Mouse (Mus musculus): ENCODE data around the gene Ankrd13b.

The Ankrd13b gene

GRCm38 (mm10) chr11:77508068-77509021 lies 18.9 kb upstream of the Ankrd13b start:
- DNase-seq = peak; percentile 81

DNA sequence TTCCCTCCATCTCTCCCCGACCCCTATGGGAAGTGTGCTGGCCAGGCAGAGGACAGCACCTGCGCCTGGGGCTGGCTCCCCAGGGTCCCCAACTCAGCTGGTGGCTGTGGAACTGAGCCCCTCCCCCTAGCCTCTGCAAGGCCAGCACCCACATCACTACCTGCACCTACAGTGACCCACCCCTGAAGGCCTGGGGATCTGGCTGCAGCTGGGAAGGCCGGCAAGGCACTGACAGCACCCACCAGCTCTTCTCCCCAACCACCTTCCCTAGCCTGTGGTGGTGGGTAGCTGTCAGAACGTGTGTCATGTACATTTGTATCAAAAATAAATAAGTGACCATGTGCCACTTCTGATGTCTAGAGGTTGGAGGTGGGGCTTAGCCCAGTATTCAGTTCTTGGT lies 17.9 kb upstream of the Ankrd13b start:
- DNase-seq = no peak

DNA sequence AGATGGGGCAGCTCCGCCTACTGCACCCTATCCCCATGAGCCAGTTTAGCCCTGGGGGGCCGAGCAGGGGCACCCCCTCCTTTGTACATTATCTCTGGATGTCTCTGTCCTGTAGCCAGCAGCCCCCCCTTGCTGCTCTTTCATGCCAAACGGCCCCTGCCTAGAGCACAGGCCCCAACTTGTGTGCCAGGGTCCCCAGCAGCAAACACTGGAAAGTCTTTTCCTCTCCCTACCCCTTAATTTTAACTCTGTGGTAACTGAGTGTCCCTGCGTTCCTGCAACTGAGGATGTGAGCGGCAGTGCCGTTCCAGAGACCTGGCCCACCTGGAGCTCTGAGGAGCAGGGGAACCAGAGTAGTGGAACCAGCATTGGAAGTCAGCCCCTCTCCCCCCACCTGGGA lies 17.5 kb upstream of the Ankrd13b start:
- no peak for DNase-seq

DNA sequence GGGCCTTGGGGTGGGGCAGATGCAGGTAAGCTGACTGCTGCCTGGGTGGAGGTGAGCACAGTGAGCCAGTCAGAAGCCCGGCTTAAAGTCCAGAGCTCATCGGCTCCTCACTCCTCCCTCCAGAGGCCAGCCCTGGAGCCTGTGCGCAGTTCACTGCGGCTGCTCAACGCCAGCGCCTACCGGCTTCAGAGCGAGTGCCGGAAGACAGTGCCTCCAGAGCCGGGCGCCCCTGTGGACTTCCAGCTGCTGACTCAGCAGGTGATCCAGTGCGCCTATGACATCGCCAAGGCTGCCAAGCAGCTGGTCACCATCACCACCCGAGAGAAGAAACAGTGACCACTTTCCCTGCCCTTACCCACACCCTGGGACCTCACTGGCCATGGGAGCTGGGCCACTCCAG lies 16.8 kb upstream of the Ankrd13b start:
- no peak for DNase-seq

DNA sequence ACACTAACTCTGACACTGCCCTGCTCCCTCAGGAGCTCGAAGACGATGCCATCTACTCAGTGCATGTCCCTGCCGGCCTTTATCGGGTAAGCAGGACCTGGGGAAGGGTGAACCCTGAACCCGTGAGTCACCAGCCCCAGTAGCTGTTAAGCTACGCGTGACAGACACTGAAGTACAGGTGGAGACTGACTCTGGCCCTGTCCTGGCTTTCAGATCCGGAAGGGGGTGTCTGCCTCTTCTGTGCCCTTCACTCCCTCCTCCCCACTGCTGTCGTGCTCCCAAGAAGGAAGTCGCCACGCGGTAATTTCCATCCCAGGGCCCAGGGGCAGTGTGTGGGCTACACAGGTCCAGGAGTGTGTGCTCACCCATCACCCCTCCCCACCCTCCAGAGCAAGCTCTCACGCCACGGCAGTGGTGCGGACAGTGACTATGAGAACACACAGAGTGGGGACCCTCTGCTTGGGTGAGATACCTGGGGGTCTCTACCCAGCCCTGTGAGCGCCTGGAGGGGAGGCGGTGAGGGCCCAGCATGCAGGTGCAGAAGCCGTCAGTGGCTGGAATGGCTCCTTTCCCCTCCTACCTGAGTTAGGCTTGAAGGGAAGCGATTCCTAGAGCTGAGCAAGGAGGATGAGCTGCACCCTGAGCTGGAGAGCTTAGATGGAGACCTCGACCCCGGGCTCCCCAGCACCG lies 16.0 kb upstream of the Ankrd13b start:
- no peak for DNase-seq

DNA sequence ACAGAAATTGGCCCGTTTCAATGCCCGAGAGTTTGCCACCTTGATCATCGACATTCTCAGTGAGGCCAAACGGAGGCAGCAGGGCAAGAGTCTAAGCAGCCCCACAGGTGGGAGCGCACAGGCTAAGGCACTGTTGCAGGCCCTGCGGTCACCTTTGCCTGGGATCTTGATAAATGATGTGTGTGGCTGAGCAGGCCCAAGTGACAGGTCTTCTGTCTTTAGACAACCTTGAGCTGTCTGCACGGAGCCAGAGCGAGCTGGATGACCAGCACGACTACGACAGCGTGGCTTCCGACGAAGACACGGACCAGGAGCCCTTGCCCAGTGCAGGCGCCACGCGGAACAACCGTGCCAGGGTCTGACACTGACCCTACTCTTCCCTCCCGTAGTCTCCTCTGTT lies 14.9 kb upstream of the Ankrd13b start:
- no peak for DNase-seq

GRCm38 (mm10) chr11:77503511-77503910 lies 14.0 kb upstream of the Ankrd13b start:
- DNase-seq = no peak

GRCm38 (mm10) chr11:77502481-77502880 lies 13.0 kb upstream of the Ankrd13b start:
- DNase-seq = no peak

- no peak for DNase-seq
Observed at GRCm38 (mm10) chr11:77501971-77502370, 12.5 kb upstream of the Ankrd13b start.

DNA sequence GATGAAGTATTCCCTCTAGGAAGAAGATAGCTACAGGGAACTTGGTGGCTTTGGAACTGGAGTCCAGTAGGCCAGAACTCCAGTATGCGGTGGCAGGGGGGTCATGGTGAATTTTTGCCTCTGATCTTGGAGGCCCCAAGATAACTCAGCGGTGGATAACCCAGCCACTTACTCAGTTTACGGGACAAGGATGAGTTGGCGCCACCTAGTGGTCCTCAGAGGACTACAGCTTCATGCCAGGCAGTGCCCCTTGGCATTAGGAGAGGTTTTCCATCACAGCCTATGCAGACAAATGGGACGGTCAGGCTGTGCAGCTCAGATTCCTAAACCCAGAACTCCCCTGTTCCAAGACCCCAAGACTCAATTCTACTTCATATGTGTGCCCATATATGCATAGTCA lies 11.9 kb upstream of the Ankrd13b start:
- DNase-seq = peak; percentile 62

- peak; percentile 75 for DNase-seq
Observed at GRCm38 (mm10) chr11:77500361-77501325, 11.2 kb upstream of the Ankrd13b start.

- no peak for DNase-seq
Observed at GRCm38 (mm10) chr11:77499354-77499753, 9.9 kb upstream of the Ankrd13b start.

DNA sequence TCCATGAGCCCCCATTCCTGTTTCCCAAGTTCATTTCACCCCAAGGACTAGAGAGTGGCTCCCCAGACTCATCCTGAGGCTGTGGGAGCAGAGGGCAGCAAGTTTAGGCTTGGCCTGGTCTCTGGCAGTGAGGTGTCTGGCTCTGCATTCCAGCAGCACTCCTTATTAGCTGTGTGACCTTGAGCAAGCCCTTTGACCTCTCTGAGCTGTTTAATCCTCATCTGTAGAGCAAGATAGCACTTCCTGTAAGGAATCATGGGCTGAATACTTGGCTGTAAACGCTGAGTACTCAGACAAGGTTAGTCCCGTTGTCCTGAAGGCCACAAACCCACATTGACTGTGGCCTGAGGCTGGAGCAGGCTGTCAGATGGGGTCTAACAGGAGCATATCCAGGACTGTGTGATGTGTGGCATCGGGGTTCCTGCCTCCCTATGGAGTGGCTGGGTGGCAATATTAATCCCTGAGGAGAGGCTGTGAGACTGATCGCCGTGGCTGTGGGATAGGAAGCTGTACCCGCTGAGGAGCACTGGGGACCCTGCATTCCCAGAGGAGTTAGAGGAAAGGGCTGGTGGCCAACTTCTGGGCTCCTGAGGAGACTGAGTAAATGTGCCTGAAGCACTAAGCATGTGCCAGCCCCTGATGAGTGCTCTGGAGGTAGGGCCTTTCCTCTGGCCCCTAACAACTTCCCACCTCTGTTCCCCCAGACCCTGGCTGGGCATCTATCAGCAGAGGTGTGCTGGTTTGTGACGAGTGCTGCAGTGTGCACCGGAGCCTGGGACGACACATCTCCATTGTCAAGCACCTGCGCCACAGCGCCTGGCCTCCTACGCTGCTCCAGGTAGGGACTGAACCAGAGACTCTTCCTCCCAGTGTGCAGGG lies 9.0 kb upstream of the Ankrd13b start:
- no peak for DNase-seq

DNA sequence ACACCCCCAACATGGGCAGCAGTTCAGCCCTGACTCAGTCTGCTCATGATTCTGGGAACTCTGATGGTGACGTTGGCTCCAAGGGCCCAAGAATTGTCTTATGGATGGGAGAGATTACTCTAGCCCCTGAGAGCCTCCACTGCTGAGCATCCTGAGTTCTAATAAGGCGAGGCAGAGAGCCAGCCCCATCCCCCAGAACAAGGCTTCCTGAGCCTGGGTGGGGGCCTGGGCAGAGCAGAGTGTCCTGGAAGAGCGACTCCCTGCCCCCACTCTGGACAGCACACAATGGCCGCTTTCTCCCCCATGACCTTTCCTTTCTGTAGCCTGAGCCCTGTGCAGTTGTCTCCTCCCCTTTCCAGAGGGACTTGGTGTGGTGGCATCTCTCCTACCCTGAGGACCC lies 8.4 kb upstream of the Ankrd13b start:
- DNase-seq = no peak

DNA sequence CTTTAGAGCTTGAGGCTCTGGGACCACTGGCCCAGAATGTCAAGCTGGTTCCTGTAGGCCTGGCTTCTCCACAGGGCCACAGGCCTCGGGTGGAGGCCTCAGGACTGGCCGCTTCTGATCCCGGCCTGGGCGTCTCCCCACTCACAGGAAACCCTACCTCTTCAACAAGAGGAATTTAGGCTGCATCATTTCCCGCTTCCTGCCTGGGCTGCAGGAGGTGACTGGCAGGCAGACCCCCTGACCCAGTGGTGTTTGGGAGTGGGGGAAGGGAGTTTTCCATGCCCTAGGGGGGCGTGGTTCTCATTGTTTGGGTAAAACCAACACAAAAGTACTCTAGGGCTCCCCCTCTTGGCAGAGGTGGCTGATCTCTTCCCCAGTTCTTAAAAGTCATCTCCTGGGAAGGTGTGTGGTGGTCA lies 7.9 kb upstream of the Ankrd13b start:
- DNase-seq = no peak

- DNase-seq = no peak
Observed at GRCm38 (mm10) chr11:77495507-77495906, 6.0 kb upstream of the Ankrd13b start.

DNA sequence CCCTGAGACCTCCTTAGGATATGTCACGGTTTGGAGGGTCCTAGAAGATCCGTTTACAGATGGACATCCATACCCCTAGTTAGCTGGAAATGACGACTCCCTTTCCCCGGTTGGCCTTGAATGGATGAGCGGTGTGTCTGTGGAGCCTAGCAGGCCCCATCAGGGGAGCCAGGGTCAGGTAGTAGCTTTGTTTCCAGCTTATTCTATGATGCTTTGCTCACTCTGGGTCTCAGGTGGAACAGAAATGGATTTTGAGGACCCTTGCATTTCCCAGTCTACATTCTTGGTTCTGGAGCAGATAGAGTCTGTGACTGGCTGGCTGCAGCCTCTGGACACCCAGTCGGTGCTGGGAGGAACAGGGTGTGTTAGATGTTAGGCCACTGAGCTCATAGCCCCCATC lies 5.3 kb upstream of the Ankrd13b start:
- no peak for DNase-seq

- DNase-seq = no peak
Observed at GRCm38 (mm10) chr11:77494344-77494676, 4.8 kb upstream of the Ankrd13b start.

- peak; percentile 79 for DNase-seq
Observed at GRCm38 (mm10) chr11:77493512-77494343, 4.2 kb upstream of the Ankrd13b start, which contains the start of gene Git1. TSS of gene Git1 (plus strand) at chr11:77493562.

GRCm38 (mm10) chr11:77492911-77493332 lies 3.4 kb upstream of the Ankrd13b start:
- peak; percentile 93 for DNase-seq

- peak; percentile 49 for DNase-seq
Observed at GRCm38 (mm10) chr11:77492311-77492871, 2.9 kb upstream of the Ankrd13b start.

Data from right cerebral cortex, postnatal 25 days (tissue).